Mouse (Mus musculus) cortical plate, adult 2 months (tissue): ENCODE measurements around the gene Zfp638.

Experiments
- CTCF ChIP-seq: fragments of 200-500 bp; IDR thresholded peaks from 2 replicates; pipeline ENCODE4 v1.5.1; 2011; ENCODE audit warnings: mild to moderate bottlenecking, control low read depth, low read length; ENCODE audit not compliant: insufficient read depth; ENCODE audit errors: extremely low read depth
- POLR2A ChIP-seq: fragments of 200-500 bp; IDR thresholded peaks from 2 replicates; pipeline ENCODE4 v1.6.1; 2011; ENCODE audit warnings: mild to moderate bottlenecking, low read length, control low read depth; ENCODE audit not compliant: insufficient read depth; ENCODE audit errors: extremely low read depth

GRCm38 (mm10) chr6:83893086-83893485, 26.2 kb downstream of the Zfp638 start:
- no peak for TF ChIP-seq POLR2A
- no peak for TF ChIP-seq CTCF
